Mouse (Mus musculus) adrenal gland, postnatal 36 days (tissue): Measurements from ENCODE around the gene Qrsl1. TPM values are rescaled to one million over a fixed set of nuclear protein-coding genes. Genes with fewer than 3 reads are reported as not detected.
A peak's percentile ranks its signal among the peaks of the same experiment; 100 is the strongest.
"Not testable (repeated sequence)": the region's sequence is repeated elsewhere in the genome, so short reads cannot be mapped to it uniquely, and the experiment has no call there.

Source experiments
- DNase-seq, 2 experiments: peaks; one replicate each; pipeline ENCODE4 v3.0.0; 2021; ENCODE audit warnings: mixed read lengths in 1 of 2
- long read RNA-seq, 2 experiments: library from polyadenylated mRNA; stranded (forward); transcript quantifications; one replicate each; pipeline ENCODE4 v2.0.0; 2021; ENCODE audit warnings: borderline sequencing depth in 2 of 2
- total RNA-seq, 2 experiments: library from RNA; stranded (reverse); gene quantifications; 2 replicates each; pipeline ENCODE4 v1.2.3; 2021

The Qrsl1 gene
- 10 to 100 TPM in 1 of 2 experiments, 1 to 10 TPM in 1; 8.8 to 10.4 TPM for total RNA-seq
- long read RNA-seq, experiment 1, transcript Qrsl1-201 (11 exons, 1,981 nt), result major isoform, 13 of 15 reads
- long read RNA-seq, experiment 1, partial matches to known transcripts, result 0 of 15 reads
- long read RNA-seq, experiment 1, other reads (novel, unspliced or antisense), result 2 of 15 reads
- long read RNA-seq, experiment 2, transcript Qrsl1-201 (11 exons, 1,981 nt), result major isoform, 5 of 6 reads
- long read RNA-seq, experiment 2, partial matches to known transcripts, result 1 of 6 reads
- long read RNA-seq, experiment 2, other reads (novel, unspliced or antisense), result 0 of 6 reads

DNA sequence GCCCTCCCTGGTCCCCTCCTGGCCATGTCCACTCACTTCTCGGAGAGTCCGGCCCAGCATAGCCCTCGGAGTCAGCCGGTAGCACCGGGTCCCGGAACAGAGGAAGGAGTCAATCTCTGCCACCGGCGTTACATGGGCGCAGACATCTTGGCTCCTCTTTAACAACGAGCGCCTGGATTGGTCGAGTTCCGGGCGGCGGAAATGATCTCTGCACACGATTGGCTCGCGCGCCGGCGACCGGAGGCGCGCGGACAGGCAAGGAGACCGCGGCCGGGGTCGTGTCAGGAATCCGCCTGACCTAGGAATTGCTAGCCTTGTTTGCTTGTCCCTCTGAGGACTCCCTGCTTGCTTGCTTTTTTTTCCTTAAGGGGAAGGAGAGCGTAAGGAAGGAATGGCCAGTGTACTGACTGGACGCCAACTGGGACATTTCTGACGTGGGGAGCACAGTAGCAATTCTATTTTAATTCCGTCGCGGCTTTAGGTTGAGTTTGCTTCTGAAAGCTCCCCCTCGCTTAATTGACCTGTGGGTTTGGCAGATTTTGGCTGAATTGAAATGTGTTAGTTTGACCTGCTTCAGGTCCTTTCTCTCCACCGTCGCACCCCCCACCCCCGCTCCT, at the start of gene Qrsl1, which contains the start of gene Rtn4ip1:
Gene Qrsl1, minus strand, starts transcription at position 168 of the 617 bp plus-strand sequence.
Gene Rtn4ip1, plus strand, starts transcription at position 230 of the 617 bp plus-strand sequence.
- DNase-seq, result peak; percentile 92 to 94

- DNase-seq, result no peak
Observed at GRCm38 (mm10) chr10:43945435-43945834, 43.9 kb upstream of the Qrsl1 start.

DNA sequence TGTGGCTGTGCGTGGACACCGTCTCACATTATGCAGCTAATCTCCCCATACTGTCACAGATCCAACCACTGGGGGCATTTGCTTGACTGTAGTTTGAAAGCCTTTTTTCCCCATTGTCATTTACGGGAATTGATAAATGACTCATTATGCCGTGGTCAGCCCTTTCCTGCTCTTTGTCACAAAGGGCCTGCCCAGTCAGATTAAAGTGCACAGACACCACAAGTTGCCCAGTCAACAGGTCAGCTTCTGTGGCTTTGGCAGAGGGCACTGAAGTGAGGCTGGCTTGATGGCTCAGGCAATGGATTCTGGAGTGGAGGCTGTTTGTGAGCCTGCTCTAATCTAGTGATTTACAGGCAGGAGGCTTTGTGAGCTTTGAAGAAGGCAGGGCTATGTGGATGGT, 42.2 kb upstream of the Qrsl1 start:
- DNase-seq, result peak; percentile 10 to 13

DNA sequence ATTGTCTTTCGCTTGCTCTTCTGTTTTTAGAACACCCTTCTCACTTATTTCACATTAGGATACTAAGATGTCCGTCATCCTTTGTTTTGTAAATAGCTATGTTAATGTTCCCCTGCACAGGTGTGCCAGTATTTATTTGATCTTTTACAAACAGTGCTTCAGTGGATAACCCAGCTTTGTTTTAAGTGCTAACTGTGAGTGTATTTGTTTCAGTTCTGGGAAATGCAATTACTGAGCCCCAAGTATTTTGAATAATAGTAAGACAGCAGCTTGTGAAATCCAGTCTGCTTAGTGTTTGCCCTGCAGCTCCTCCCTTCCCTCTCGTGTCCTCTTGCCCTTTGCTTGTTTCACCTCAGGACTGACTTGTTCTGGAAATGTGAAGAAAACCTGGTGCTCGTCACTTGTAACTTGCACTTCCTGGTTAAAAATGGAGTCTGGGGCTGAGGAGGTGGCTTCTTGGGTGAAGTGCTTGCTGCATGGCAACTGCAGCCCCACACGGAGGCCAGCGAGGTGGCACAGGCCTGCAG, 37.7 kb upstream of the Qrsl1 start:
- no peak for DNase-seq

GRCm38 (mm10) chr10:43928596-43928995, 27.1 kb upstream of the Qrsl1 start:
- no peak for DNase-seq

GRCm38 (mm10) chr10:43927736-43928135, 26.2 kb upstream of the Qrsl1 start:
- no peak for DNase-seq

- DNase-seq, result not testable (repeated sequence)
Observed at GRCm38 (mm10) chr10:43925776-43926175, 24.2 kb upstream of the Qrsl1 start.

DNA sequence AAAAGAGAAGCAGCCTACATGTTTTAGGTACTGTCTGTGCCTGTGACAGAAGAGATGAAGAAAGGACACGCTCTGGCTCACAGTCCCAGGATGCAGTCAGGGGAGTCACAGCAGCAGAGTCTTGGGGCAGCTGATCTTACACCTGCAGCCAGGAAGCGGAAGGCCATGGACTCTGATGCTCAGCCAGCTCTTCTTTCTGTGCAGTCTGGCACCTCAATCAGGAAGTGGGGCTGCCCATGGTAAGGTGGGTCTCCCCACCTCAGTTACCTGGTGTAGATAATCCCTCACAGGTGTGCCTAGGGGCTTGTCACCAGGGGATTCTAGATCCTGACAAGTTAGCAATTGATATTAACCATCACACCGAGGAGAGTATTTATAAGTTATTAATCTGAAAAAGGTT, 21.6 kb upstream of the Qrsl1 start:
- peak; percentile 7 to 13 for DNase-seq

- DNase-seq, result peak; percentile 78 to 86
Observed at GRCm38 (mm10) chr10:43918696-43919608, 17.4 kb upstream of the Qrsl1 start.

DNA sequence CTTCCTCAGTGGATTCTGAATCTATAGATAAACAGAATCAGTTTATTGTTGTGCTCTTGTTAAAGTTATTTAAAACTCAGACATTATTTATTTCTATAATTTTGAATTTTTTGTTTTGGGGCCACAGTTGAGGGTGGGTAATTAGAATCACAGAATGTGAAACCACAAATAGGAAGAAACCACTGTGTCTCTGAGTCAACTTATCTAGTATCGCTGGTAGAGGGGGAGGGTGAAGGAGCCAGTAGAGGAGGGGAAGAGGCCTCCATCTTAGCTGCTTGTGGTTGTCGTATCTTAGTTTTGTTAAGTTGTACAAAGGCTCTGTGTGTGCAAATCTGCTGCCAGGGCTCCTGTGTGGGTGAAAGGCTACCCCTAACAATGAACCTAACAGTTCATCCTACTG, 15.2 kb upstream of the Qrsl1 start:
- DNase-seq, result no peak

GRCm38 (mm10) chr10:43916181-43916580, 14.6 kb upstream of the Qrsl1 start:
- no peak for DNase-seq

DNA sequence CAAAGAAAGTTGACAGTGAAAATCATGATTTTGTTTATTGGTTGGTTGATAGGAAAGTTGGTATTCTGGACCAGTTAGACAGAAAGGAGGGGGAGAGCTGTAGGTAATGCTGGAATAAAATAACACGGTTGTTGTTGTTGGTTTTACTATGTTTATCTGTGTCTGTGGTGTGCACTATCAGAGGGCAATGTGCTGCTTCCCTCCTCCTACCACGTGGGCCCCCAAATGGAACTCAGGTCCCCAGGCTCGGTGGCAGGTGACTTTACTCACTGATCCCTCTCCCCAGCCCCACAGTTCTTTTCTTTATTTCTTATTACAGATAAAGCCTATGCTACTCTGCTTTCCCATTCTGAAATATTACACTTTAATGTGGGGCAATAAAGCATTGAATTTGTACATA, 10.7 kb upstream of the Qrsl1 start:
- DNase-seq, result no peak

- DNase-seq, result no peak
Observed at GRCm38 (mm10) chr10:43910873-43911142, 9.3 kb upstream of the Qrsl1 start.

DNA sequence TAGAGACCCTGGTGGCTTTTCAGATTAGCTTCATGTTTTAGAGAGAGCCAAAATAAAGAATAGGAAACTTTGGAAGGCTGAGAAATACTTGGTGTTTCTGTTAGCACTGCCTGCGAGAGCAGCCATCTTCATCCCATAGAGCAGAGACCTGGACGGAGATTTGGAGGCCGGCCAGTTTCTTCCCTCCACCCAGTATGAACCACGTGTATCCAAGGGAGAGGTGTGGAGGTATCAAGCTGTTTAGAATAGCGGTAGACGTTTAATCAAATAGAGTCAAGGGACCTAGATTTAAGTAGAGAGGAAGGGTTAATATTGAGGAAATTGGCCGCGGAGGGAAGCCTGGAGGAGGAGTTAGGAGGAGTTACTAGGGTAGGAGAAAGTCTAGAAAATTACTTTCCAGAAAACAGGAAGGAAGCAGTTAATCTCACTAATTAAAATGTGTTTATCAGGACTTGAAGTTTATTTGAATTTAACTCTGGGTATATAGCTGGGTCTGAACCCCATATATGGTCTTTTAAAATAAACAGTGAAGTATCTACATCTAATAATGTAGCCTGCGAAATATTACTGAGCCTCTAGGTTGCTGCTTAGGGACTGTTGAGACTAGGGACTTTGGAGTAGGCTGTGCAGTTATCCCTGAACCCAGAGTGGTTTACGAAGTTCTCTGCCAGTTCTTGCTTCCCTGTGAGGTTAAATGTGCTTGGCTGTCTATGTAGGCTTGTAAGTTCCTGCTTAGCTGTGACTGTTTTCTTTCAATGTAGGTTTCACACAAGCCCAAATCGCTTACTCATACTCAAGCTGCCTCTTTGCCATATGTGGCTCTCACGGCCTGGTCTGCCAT, 8.7 kb upstream of the Qrsl1 start:
- DNase-seq, result no peak

- DNase-seq, result no peak
Observed at GRCm38 (mm10) chr10:43904569-43904968, 3.0 kb upstream of the Qrsl1 start.

GRCm38 (mm10) chr10:43900883-43901570, 518 bp downstream of the Qrsl1 start:
- no peak for DNase-seq

- DNase-seq, result no peak
Observed at GRCm38 (mm10) chr10:43898276-43898675, 3.3 kb downstream of the Qrsl1 start.

DNA sequence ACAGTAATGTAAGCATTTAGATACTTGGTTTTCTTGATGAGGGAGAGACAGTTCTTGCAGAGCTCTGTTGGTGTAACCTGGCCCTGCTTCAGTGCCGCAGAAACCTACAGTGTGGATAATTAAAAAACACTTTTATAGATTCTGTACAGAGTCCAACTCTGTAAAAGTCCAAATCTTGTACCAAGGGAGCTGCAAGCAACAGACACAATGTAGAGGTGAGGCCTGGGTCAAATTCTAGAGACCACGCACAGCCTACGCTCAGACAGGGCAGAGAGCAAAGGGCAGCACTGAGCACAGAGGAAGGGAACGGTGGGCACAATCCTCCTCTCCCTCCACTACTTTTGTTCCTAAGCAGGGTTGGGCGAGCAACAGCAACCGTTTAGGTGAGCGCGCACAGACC, 5.5 kb downstream of the Qrsl1 start:
- no peak for DNase-seq

- DNase-seq, result no peak
Observed at GRCm38 (mm10) chr10:43892971-43893370, 8.6 kb downstream of the Qrsl1 start.

DNA sequence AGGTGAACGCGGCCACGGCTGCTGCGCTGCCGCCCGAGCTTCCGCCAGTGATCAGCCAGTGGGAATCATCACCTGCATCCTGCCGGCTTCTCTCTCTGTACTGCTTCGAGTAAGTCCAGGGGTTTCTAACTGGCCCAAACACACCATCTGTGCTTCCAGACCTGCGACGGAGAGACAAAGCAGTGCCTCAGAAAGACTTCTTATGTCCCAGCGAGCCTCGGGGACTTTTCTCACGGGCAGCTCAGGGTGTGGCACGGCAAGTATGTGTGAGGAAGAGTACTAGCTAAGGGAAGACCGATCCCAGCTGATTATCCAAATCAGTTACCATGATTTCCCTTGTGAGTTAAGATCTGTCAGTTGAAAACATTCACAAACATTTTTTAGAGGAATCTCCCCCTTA, 12.6 kb downstream of the Qrsl1 start:
- DNase-seq, result no peak

- no peak for DNase-seq
Observed at GRCm38 (mm10) chr10:43887676-43888075, 13.9 kb downstream of the Qrsl1 start.
